Mouse (Mus musculus) embryonic facial prominence, embryonic 10.5 days (tissue): ENCODE data around the gene Zbtb8os. TPM values are rescaled to one million over a fixed set of nuclear protein-coding genes. Genes with fewer than 3 reads are reported as not detected.
"Not testable (repeated sequence)": the region's sequence is repeated elsewhere in the genome, so short reads cannot be mapped to it uniquely, and the experiment has no call there.

Experiments used
- DNase-seq: peaks from one replicate; pipeline ENCODE4 v3.0.0-alpha.2; 2017; ENCODE audit warnings: low spot score
- H3K27ac ChIP-seq: fragments of 300-500 bp; sonication (generic); replicated peaks from 2 replicates; pipeline ENCODE4 v1.5.1; 2016; ENCODE audit warnings: mild to moderate bottlenecking
- H3K27me3 ChIP-seq: fragments of 300-500 bp; sonication (generic); replicated peaks from 2 replicates; pipeline ENCODE4 v1.6.1; 2016; ENCODE audit warnings: low read depth, mild to moderate bottlenecking; ENCODE audit not compliant: poor library complexity, severe bottlenecking
- H3K36me3 ChIP-seq: fragments of 300-500 bp; sonication (generic); replicated peaks from 2 replicates; pipeline ENCODE4 v1.6.1; 2016; ENCODE audit warnings: mild to moderate bottlenecking, moderate library complexity
- H3K4me1 ChIP-seq: fragments of 300-500 bp; sonication (generic); 2 replicates; pipeline ENCODE4 v1.6.1; 2016
- H3K4me3 ChIP-seq: fragments of 300-500 bp; sonication (generic); 2 replicates; pipeline ENCODE4 v1.5.1; 2016; ENCODE audit warnings: mild to moderate bottlenecking, moderate library complexity
- H3K9me3 ChIP-seq: fragments of 300-500 bp; sonication (generic); 2 replicates; pipeline ENCODE4 v1.6.1; 2016; ENCODE audit warnings: mild to moderate bottlenecking
- WGBS: fragments of 180-500 bp; shearing (Covaris S2); methylation state at CpG from one replicate; pipeline ENCODE4 v1.1.7; 2016; 5-methylcytosine and 5-hydroxymethylcytosine counted together
- polyA plus RNA-seq: library from polyadenylated mRNA; unstranded; fragments of >200 nt; fragmentation: Nextera tagmentation; extraction: Ambion mirVana; gene quantifications from 2 replicates; pipeline ENCODE4 v1.2.1, GENCODE M21; 2016

The Zbtb8os gene
- polyA plus RNA-seq, 1 experiment from 2014 or later = 49.3 TPM

DNA sequence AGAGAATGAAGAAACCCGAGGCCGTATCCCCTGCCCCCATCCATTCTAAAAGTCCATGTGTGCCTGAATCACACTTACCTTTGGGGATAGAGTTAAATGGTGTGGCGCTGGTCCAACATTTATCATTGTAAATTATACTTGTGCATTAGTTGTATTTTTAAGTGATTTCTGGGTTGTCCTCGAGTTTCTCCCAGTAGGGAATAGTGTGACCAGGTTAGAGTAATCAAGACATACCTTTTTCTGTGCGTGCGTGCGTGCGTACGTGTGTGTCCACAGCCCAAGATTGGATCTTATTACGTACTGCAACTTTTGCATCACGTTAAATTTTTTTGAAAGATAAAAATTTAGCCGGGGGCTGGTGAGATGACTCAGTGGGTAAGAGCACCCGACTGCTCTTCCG, 796 bp downstream of the Zbtb8os start:
- H3K36me3 ChIP-seq = peaks cover 33% of the 10 kb centered on the region
- H3K9me3 ChIP-seq = no peaks in the 10 kb centered on the region
- peaks cover 32% of the 10 kb centered on the region for H3K4me1 ChIP-seq
- peak overlapping the region; percentile 99 for H3K27ac ChIP-seq
- no peaks in the 10 kb centered on the region for H3K27me3 ChIP-seq
- WGBS = 55% methylated on average over 14 of the region's 14 CpGs
- H3K4me3 ChIP-seq = peak overlapping the region; percentile 94
- no peak for DNase-seq

DNA sequence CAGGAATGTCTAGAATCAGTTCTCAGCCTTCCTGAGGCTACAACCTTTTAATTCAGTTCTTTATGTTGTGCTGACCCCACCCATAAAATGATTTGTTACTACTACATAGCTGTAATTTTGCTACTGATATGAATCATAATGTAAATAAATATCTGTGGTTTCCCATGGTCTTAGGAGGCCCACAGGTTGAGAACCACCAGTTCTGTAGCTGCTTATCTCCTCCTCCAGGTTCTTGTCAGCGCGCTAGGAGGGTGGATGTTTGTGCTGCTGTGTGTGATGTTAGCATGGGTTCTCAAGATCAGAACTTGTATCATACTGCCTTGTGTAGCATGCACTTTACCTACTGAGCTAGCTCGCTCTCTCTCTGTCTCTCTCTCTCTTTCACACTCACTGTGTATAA, 4.2 kb downstream of the Zbtb8os start:
- Histone ChIP-seq H3K27me3 (no peaks in the 10 kb centered on the region), H3K9me3 (no peaks in the 10 kb centered on the region), H3K4me1 (peaks cover 8% of the 10 kb centered on the region), H3K27ac (no peak overlapping the region), H3K4me3 (no peak overlapping the region), H3K36me3 (peaks cover 38% of the 10 kb centered on the region)
- 95% methylated on average over 3 of the region's 3 CpGs for WGBS
- no peak for DNase-seq

GRCm38 (mm10) chr4:129341888-129342287, 6.4 kb downstream of the Zbtb8os start:
- H3K27ac ChIP-seq = no peak overlapping the region
- H3K9me3 ChIP-seq = no peaks in the 10 kb centered on the region
- no peaks in the 10 kb centered on the region for H3K27me3 ChIP-seq
- H3K36me3 ChIP-seq = peaks cover 60% of the 10 kb centered on the region
- WGBS = 85% methylated on average over 1 of the region's 1 CpGs
- DNase-seq = no peak
- H3K4me3 ChIP-seq = no peak overlapping the region
- peaks cover 5% of the 10 kb centered on the region for H3K4me1 ChIP-seq

GRCm38 (mm10) chr4:129342705-129343104, 7.2 kb downstream of the Zbtb8os start:
- H3K9me3 ChIP-seq = no peaks in the 10 kb centered on the region
- WGBS = 88% methylated on average over 2 of the region's 2 CpGs
- DNase-seq = no peak
- H3K27me3 ChIP-seq = no peaks in the 10 kb centered on the region
- no peak overlapping the region for H3K4me3 ChIP-seq
- no peak overlapping the region for H3K27ac ChIP-seq
- no peaks in the 10 kb centered on the region; the same call in 1 of the 2 replicates for H3K4me1 ChIP-seq
- H3K36me3 ChIP-seq = peaks cover 63% of the 10 kb centered on the region

DNA sequence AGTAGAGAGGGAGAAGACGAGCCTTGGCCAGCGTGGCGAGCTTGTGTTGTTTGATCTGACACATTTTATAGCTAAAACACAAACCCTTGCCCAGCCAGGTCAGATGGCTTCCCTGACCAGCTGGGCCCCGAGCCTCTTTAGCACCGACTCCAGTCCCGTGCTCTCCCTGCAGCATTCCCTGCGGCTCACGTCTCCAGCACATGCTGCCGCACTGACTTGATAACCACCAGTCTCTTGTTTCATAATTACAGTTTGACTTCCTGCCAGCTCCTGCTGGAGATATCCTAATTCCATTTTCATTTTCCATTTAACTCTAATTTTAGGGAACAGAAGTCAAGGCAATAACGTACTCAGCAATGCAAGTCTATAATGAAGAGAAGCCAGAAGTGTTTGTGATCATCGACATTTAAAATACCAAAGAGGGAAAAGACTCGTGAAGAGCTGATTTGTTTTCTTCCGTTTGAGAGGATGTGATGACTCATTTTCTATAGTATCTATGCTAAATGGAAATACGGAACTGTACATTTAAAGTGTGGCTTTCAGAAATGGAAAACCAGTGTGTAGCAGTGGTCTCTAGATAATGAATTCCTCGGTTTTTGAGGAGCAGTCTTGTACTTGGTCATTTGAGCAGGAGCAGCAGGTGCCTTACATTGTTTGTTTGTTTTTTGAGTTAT, 11.1 kb downstream of the Zbtb8os start:
- Histone ChIP-seq H3K4me3 (no peak overlapping the region), H3K27ac (no peak overlapping the region), H3K9me3 (no peaks in the 10 kb centered on the region), H3K4me1 (no peaks in the 10 kb centered on the region), H3K27me3 (no peaks in the 10 kb centered on the region), H3K36me3 (peaks cover 62% of the 10 kb centered on the region)
- no peak for DNase-seq
- WGBS = 93% methylated on average over 15 of the region's 15 CpGs

- Histone ChIP-seq H3K9me3 (no peaks in the 10 kb centered on the region), H3K4me3 (no peak overlapping the region), H3K4me1 (no peaks in the 10 kb centered on the region), H3K27ac (no peak overlapping the region), H3K27me3 (no peaks in the 10 kb centered on the region), H3K36me3 (peaks cover 30% of the 10 kb centered on the region)
- WGBS = 5% methylated on average over 1 of the region's 1 CpGs
- peak; percentile 82 for DNase-seq
Observed at GRCm38 (mm10) chr4:129350644-129351043, 15.1 kb downstream of the Zbtb8os start.

DNA sequence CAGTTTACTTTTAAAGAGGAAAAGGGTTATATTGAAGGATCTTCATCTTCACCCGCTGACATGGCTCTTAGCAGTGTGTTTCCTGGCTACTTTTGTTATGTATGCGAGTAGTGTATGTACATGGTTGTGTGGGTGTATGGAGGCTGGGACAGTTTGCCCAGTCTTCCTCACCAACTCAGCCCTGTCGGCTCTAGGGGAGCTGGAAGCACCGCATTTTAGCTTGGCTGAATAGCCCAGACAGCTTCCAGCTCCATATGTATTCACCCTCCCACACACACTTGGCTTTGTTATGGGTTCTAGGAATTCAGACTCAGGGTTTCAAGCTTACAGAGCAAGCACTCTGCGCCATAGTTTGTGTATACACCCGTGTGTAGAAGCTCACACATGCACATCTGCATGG, 15.6 kb downstream of the Zbtb8os start:
- H3K27me3 ChIP-seq = no peaks in the 10 kb centered on the region
- H3K4me1 ChIP-seq = no peaks in the 10 kb centered on the region
- no peak overlapping the region for H3K4me3 ChIP-seq
- peaks cover 30% of the 10 kb centered on the region for H3K36me3 ChIP-seq
- no peak for DNase-seq
- no peaks in the 10 kb centered on the region for H3K9me3 ChIP-seq
- 79% methylated on average over 6 of the region's 6 CpGs for WGBS
- H3K27ac ChIP-seq = no peak overlapping the region

DNA sequence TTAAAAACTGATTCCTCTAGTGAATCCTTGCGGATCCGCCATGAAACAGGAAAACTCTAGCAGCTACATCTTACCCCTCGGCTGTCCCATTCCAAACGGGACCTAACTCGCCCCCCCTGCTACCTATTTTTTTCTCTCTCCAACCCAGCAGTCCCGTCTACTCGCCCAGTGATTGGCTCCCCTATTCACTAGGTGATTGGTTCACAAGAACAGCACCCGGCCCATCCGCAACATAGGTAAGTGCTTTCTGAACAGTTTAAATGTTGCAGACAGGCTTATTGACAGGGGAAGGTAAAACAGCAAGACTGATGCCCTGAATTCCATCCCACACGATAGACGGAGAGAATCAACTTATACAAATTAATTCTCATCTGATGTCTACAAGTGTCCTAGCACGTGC, 17.7 kb downstream of the Zbtb8os start:
- WGBS = 89% methylated on average over 12 of the region's 12 CpGs
- DNase-seq = no peak

DNA sequence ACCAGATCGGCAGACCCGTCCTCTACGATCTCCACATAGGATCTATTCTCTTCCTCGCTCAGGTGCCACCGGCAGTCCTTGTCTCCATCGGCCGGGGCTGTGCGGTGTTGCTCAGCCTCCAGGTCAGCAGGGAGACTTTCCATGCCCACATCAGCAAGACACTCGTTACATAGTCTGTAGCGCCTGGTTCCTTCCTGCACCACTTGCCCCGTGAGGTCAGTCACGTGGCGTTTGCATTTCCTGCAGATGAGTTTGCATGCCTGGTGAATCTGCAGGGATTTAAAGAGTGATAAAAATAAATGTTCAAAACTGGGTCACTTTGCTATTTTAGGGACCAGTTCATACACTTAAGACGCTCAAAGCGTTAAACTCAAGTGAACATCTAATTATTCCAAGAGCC, 18.7 kb downstream of the Zbtb8os start:
- no peak for DNase-seq
- H3K27ac ChIP-seq = no peak overlapping the region
- no peak overlapping the region for H3K4me3 ChIP-seq
- H3K4me1 ChIP-seq = no peaks in the 10 kb centered on the region
- peaks cover 26% of the 10 kb centered on the region for H3K36me3 ChIP-seq
- no peaks in the 10 kb centered on the region for H3K27me3 ChIP-seq
- H3K9me3 ChIP-seq = no peaks in the 10 kb centered on the region
- 86% methylated on average over 15 of the region's 15 CpGs for WGBS

More for the DNA sequence above, 17.7 kb downstream of the Zbtb8os start:
- Histone ChIP-seq H3K9me3 (no peaks in the 10 kb centered on the region), H3K4me1 (no peaks in the 10 kb centered on the region), H3K27me3 (no peaks in the 10 kb centered on the region), H3K27ac (no peak overlapping the region), H3K36me3 (peaks cover 28% of the 10 kb centered on the region), H3K4me3 (no peak overlapping the region)

GRCm38 (mm10) chr4:129357613-129358163, 22.2 kb downstream of the Zbtb8os start:
- Histone ChIP-seq H3K36me3 (peaks cover 37% of the 10 kb centered on the region), H3K27ac (no peak overlapping the region), H3K4me1 (no peaks in the 10 kb centered on the region), H3K4me3 (no peak overlapping the region), H3K27me3 (no peaks in the 10 kb centered on the region), H3K9me3 (no peaks in the 10 kb centered on the region)
- 93% methylated on average over 15 of the region's 15 CpGs for WGBS
- no peak for DNase-seq

GRCm38 (mm10) chr4:129362238-129362637, 26.7 kb downstream of the Zbtb8os start:
- DNase-seq, H3K27ac ChIP-seq, H3K4me3 ChIP-seq, H3K27me3 ChIP-seq, H3K4me1 ChIP-seq, H3K9me3 ChIP-seq: not testable (repeated sequence)
- 79% methylated on average over 3 of the region's 3 CpGs for WGBS
- peaks cover 21% of the 10 kb centered on the region for H3K36me3 ChIP-seq

- DNase-seq = no peak
- no peaks in the 10 kb centered on the region for H3K4me1 ChIP-seq
- H3K27ac ChIP-seq = no peak overlapping the region
- peaks cover 16% of the 10 kb centered on the region; the same call in 1 of the 2 replicates for H3K36me3 ChIP-seq
- H3K27me3 ChIP-seq = no peaks in the 10 kb centered on the region
- no peaks in the 10 kb centered on the region for H3K9me3 ChIP-seq
- WGBS = 76% methylated on average over 5 of the region's 5 CpGs
- H3K4me3 ChIP-seq = no peak overlapping the region
Observed at GRCm38 (mm10) chr4:129362771-129363170, 27.3 kb downstream of the Zbtb8os start.

- 94% methylated on average over 9 of the region's 9 CpGs for WGBS
Observed at GRCm38 (mm10) chr4:129363463-129363862, 28.0 kb downstream of the Zbtb8os start.

More at GRCm38 (mm10) chr4:129363463-129363862, 28.0 kb downstream of the Zbtb8os start:
- peaks cover 11% of the 10 kb centered on the region; the same call in 1 of the 2 replicates for H3K36me3 ChIP-seq
- H3K27me3 ChIP-seq = no peaks in the 10 kb centered on the region
- H3K4me1 ChIP-seq = no peaks in the 10 kb centered on the region
- H3K4me3 ChIP-seq = no peak overlapping the region
- no peak for DNase-seq
- no peak overlapping the region for H3K27ac ChIP-seq
- H3K9me3 ChIP-seq = no peaks in the 10 kb centered on the region
